Mouse (Mus musculus): ENCODE results near the gene Mtfp1. TPM values are rescaled to one million over a fixed set of nuclear protein-coding genes. Genes with fewer than 3 reads are reported as not detected.
A peak's percentile ranks its signal among the peaks of the same experiment; 100 is the strongest.
"Not testable (repeated sequence)": the region's sequence is repeated elsewhere in the genome, so short reads cannot be mapped to it uniquely, and the experiment has no call there.

The Mtfp1 gene
- total RNA-seq, 2 experiments from 2014 or later = 95.0 to 97.3 TPM

DNA sequence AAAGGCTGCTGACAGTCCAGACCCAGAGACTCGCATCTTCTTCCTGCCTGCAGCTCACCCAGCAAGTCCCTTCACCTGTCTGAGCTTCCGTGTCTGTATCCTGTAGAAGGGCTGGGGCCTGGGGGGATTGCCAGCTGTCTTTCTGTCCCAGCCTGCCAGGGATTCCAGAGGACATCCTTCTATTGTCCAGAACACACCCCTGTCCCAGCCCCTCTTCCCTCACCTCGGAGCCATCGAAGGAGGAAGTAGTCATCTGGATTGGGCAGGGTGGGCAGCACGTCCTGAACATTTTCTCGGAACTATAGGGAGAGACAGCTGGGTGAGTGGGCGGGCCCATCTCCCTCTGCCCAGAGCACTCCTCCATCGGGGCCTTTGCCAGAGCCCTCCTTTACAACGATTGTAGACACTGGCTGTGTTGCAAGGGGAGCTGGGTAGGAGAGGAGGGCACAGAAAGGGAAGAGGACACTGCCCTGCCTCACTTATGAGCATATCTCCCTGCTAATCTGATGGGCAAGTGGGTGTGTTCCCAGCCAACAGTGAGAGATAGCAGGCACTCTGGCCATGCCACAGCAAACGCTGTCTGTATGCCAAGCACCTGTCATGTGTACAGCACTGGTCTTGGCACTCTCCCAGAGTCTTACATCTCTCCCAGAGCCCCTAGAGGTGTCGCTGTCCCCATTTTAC is 21.4 kb upstream of the Mtfp1 start:
- DNase-seq (ENCODE audit: low spot score in 2 of 2) = peak; percentile 72 to 74

DNA sequence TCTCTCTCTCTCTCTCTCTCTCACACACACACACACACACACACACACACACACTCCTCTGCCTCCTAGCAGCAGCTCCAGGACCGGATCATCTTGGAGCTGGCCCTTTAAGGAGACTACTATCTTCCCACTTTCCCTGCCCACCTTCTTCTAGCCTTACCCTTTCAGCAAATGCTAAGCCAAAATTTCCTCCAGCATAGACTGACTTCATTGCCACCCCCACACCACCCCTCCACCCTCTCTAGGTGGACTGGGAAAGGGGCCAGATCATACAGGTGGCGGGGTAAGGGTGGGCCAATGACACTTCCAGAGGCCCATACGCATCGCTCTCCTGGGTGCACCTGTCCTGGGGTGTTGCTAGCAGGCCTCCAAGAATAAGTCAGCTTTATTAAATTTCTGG is 20.2 kb upstream of the Mtfp1 start:
- peak in 1 of 2 experiments; percentile 49 for DNase-seq (ENCODE audit: low spot score in 2 of 2)

DNA sequence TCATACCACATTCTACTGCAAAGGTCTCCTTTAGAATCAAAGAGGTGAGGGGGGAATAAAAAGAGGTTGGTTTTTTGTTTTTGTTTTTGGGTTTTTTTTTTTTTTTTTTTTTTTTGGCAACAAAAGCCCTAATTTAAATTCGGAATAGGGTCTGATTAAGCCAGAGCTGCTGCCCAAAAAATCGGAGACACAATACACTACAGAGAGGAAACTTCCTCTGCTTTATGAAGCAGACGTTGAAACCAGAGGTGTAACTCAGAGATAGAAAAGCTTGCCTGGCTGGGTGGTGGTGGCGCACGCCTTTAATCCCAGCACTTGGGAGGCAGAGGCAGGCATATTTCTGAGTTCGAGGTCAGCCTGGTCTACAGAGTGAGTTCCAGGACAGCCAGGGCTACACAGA is 19.3 kb upstream of the Mtfp1 start:
- not testable (repeated sequence) for DNase-seq (ENCODE audit: low spot score in 2 of 2)

DNA sequence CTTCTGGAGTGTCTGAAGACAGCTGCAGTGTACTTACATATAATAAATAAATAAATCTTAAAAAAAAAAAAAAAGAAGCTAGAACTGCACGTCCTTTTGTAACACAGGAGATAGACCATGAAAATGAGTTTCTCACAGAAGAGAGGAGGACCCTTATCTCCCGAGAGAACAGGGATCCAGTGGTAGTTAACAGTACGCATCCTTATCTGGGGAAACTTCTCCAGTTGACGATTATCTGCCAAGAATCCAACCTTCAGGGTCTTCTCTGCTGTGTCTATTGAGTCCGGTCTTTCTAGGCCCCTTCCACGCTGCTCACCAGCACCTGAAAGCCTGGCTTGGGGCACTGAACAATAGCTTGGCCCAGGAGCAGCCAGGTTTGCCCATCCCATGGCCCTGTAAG is 18.7 kb upstream of the Mtfp1 start:
- no peak for DNase-seq (ENCODE audit: low spot score in 2 of 2)

DNA sequence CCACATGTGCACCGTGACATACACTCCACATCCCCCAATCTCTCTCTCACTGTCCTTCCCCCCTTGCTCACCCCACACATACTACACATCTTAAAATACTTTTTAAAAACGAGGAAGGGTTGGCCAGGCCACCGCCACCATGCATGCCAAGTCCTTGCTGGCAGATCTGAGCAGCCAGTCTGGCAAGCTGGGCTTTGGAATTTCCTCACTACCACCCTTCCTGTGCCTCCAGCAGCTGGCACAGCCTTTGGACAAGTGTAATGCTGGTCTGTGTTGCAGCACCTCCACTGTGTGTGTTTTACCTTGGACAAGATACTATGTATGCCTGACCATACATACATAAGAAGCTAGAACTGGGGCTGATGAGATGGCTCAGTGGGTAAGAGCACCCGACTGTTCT is 18.3 kb upstream of the Mtfp1 start:
- DNase-seq (ENCODE audit: low spot score in 2 of 2) = no peak

DNA sequence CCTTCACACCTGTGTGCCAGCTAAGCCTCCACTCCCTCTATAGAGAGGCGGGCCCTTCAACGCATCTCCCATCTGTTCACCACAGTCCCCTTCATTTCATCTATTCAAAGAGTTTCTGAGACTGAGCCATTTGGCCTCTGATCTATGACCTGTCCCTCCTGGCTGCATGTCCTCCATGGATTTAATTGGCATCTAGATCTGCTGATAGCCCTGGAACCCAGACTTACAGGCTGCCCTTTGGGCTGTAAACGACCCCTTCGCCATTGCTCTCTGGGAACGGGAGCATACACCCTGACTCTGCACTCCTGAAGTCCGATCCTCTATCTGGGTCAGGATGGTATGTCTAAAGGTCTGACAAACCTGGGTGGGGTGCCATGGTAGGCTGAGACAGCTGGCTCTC is 17.6 kb upstream of the Mtfp1 start:
- no peak for DNase-seq (ENCODE audit: low spot score in 2 of 2)

DNA sequence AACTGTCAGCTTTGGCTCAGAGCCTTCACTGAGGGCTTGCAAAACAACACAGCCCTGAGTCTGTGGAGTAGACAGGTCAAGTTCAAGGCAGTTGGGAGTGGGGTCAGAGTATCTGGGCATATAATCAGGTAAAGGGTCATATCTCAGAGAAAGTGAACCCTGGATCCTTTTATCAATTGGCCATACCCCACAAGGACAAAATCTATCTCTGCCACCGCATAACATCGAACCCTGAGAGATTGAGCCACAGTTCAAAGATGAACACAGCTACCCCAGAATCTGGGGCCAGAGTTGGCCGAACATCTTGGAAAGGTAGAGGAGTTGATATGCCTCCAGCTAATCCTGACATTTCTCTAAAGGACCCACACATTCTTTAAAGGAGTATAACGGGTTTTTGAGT is 16.8 kb upstream of the Mtfp1 start:
- DNase-seq (ENCODE audit: low spot score in 2 of 2) = no peak

DNA sequence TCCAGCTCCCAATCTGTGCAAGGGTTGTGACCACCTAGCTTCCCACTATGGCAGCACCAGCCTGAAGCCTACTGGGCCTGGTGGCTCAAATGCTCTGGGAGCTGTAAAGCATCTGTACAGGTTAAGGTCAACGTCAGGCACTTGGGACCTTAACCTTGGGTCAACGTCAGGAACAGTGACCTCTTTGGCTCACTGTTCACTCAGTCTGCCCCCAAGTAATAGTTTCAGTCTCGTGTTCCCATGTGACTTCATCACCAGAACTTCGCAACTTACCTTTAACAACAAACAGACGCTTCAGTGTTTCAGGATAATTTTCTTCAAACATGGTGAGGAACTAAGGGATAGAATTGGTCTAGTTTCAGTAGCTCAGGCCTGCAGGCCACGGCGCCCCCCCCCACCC is 13.4 kb upstream of the Mtfp1 start:
- no peak for DNase-seq (ENCODE audit: low spot score in 2 of 2)

DNA sequence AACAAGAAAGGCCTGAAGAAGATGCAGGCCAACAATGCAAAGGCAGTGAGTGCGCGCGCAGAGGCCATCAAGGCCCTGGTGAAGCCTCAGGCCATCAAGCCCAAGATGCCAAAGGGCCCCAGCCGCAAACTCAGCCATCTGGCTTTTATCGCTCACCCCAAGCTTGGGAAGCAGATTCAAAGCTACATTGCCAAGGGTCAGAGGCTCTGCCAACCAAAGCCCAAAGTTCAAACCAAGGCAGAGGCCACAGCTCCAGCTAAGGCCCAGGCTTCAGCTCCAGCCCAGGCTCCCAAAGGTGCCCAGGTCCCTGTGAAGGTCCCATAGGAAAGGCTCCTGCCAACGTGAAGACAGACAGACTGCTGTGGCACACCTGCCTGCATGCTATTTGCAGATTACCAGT is 12.7 kb upstream of the Mtfp1 start:
- DNase-seq (ENCODE audit: low spot score in 2 of 2) = not testable (repeated sequence)

DNA sequence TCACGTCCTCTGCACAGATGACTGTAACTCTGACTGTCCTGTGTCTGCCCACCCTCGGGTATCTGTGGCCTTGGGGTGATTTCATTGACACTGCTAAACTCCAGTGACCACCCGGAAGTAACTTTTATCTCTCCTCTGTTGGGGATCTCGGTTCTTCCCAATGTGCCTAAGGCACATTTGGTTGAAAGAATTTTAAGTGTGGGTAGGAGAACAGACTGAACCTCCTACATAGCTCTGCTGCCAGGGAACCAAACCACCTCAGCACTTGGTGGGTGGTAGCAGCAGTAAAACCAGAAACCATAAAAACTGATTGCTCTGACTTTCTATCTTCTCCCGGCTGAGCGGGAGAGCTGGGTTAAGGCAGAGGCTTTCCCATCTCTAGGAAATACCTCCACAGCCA is 10.2 kb upstream of the Mtfp1 start:
- DNase-seq (ENCODE audit: low spot score in 2 of 2) = peak; percentile 51 to 61

DNA sequence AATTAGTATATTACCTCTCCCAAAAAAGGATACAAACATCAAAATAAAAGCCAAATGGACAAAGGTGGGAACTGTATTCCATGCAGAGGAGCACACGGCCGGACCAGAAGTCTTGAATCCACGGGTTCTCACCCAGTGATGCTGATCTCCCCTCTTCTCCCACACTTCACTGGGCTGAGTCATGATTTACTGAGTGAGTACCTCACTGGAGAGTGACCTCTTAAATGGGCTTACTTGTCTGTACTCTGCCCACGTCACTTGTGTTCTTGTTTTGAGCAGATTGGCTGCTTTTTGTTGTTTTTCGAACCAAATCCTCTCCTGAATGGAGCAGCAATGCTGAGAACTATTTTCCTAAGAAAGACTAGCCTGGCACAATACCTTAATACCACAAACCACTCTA is 9.7 kb upstream of the Mtfp1 start:
- no peak for DNase-seq (ENCODE audit: low spot score in 2 of 2)

DNA sequence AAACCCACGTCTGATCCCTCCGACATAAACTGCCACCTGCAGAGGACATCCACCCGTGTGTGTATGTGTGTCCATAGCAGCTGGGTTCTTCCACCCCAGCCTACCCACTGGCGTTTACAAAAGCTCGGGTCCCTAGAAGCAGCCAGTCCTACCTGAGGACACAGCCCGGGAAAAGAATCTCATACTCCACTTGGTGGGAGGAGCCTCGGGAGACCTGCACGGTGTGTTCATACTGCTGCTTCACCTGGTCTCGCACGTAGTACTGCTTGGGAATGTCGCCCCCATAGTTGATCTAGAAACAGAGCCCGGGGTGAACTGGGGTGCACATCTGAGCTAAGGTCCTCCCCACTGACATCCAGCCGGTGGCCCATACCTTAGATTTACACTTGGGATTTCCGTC is 8.3 kb upstream of the Mtfp1 start:
- DNase-seq (ENCODE audit: low spot score in 2 of 2) = no peak

DNA sequence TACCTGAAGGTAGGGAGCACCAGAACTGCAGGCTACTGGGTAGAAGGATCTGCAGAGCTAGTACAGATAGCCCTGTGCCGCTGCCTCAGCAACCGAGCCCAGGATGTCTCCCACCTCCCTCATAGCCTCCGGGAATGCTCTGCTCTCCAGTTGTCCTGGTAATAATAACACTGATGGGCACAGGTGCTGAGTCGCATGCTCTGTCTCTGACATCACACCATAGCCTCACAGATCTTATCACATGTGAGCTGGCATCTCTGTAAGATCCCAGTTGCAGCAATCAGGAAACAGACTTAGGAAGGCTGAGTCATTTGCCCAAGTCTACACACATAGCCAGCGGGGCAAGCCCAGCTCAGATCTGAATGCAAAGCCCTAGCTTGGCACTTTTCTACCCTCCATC is 6.6 kb upstream of the Mtfp1 start:
- no peak for DNase-seq (ENCODE audit: low spot score in 2 of 2)

DNA sequence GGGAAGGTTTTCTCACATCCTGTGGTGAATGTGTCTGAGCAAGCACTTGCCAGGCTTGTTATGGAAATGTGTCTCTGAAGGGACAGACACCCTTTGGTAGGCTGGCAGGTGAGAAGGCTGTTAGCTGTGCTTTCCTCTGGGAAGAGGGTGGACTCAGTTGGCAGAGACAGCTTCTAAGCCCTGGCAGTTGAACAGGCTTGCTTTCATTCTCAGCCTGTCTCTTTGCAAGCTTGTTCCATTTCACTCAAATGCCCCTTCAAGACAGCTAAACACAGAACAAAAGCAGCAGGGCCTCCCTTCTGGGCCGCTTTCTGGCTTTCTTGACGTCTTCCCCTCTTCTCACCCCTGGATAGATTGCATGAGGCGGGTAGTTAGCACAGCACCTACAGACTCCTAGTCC is 4.2 kb upstream of the Mtfp1 start:
- DNase-seq (ENCODE audit: low spot score in 2 of 2) = no peak

DNA sequence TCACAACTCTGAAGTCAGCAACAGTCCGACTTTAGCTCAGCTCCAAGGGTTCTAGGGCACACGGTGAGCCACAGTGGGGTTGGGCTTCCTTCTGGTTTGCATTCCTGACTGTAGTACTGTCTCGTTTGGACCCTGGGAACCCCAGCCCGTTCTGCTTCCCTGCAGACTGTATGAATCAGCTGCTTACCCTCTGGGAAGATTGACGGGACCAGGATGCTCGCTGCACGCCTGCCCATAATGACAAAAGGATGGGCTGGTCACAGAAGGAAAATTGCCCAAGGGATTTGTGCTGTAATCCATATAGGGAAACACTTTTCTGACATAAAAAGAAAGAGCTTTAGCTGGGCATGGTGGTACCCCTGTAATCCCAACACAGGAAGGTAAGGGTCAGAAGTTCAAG is 3.6 kb upstream of the Mtfp1 start:
- no peak for DNase-seq (ENCODE audit: low spot score in 2 of 2)

DNA sequence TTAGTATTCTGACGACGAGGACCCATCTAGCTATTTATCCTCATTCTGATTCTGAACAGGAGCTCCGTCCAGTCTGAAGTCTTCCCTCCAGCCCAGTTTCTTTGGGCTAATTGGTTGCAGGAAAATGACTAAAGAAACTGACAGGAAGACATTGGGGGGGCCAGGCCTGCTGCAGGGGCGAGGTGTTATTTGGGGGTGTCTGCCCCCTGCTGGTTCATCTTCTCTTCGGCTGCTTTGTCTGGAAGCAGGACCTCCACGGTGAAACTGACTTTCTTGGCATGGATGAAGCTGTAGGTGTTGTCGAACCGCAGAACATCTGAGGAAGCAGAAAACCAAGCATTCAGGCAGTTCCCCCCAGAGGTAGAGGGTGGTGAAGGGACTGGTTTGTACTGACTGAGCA is 2.9 kb upstream of the Mtfp1 start:
- no peak for DNase-seq (ENCODE audit: low spot score in 2 of 2)

DNA sequence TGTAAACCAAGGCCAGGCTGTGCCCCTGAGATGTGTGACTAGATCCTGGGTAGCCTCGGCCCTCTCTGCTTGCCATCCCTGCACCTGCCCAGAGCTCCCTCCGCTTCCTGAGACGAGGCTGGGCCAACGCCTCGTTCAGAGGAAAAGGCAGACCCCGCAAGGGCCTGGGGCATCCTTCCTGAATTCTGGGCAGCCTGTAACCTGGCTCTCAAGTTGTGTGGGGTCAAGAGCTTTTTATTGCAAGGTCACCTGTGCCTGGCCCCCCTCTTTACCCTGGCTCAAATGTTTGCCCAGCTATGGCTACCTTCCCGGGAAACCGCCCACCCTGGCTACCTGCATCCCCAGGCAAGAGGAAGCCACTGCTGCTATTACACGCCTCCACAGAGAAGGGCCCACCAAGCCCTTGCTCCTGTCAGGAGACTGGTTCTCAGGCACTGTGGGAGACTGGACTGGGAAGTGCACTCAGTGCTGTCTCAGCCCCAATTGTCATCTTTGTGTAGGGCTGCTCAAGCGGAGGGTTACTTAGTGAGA is 1.9 kb upstream of the Mtfp1 start:
- no peak for DNase-seq (ENCODE audit: low spot score in 2 of 2)

DNA sequence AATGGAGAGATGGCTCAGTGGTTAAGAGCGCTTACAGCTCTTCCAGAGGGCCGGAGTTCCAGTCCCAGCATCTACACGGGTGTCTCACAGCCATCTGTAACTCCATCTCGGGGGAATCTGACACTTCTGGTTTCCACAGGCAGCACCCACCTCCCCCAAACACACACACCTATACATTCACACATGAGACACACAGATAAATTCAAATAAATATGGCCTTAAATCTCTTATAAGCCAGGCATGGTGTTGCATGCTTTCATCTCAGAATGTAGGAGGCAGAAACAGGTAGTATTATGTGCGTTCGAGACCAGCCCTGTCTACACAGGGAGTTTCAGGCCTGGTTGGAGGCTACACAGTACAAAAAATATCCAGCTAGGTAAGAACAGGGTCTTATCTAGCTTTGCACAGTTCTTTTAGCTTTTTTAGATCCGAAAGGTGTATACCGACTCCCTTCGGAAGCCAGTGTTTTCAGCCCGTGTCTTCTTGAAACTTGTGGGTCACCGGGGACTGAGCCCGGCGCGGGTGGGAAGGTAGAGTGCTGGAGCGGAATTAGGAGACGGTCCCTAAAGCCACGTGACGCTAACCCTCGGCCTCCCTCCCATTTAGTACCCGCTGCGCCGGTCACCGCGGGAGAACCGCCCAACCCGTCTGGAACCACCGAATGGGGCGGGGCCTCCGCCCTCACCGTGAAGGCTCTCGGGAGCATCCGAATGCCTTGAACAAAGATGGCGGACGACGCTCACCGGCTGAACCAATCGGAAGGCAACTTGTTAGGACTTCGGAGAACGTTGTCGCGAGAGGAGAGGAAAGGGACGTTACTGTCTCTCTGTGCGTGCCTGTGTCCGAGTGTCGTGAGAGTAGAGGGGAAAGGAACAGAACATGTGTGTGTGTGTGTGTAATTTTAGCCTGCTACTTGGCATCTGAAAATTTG is 1.1 kb upstream of the Mtfp1 start:
- peak; percentile 97 to 99 for DNase-seq (ENCODE audit: low spot score in 2 of 2)

DNA sequence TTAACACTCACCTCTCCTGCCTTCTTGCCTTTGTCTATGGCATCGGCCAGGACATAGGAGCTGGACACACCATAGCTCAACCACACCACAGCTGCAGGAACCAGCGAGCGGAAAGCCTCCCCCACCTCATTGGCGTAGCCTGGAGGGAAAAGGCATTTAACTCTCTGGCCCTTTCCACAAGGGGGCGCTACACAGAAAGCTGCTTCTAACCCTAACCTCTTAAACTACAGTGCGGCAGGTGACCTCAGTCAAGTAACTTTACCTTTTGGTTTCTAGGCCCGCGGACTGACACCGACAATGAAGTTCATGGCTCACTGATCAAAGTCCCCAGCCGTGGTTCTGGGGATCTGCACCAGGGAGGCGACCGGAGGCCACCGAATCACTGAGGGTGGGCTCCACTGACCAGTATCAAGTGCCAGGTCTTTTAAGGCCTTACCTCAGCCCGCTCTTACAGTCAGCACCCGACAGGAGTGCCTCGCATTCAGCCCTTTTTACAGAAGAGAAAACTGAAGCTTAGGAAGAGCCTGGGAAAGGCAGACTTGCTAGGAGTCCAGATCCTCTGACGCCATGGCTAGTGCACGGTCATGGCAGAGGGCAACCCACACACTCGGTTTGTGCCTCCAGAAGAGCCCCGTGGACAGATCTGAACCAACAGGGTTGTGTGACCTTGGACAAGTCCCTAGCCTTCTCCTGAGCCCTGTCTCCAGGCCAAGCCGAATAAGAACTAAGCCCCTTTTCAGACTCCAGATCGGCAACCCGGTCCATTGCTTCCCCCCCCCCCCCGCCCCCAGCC is 671 bp downstream of the Mtfp1 start:
- DNase-seq (ENCODE audit: low spot score in 2 of 2) = peak; percentile 78 to 82

DNA sequence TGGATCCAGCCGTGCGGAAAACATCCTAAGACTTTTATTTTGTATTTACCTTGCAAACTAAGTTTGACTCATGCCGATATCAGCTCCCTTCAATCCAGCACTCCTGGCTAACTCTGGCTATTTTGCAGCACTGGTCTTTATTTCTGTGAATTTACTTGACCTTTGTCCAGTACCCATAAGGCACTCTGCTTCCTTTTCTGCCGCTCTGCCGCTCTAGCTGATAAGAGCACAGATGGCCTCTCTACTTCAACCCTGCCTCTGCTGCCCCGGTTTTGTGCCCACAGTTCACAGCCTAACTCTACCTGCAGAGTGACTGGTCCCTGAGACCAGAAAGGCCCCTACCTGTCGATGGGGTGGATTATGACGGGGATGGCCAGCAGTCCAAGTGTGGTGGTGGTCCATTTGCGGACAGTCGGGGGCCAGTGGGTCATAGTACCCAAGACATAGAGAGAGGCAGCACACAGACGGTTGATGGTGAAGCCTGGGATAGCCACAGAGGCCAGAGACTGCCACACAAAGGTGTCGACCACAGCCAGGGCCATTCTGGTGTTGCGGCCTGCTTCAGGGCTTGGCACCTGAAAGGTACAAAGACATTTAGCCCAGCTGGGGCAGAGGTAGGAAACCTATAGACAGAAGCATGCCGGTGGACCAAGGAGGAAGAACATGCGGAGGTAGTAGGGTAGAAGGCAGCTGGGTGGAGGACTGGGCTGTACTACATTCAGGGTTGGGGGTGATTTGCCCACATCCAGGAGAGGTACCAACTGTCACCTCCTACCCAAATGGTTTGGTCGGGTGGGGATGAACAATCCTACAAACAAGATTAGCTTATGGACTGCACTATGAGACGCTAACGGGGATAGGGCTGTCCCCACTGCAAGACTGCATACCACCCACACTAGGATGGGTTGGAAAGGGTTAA is 1.5 kb downstream of the Mtfp1 start:
- no peak for DNase-seq (ENCODE audit: low spot score in 2 of 2)
